Mouse (Mus musculus) adrenal gland, postnatal 36 days (tissue): ENCODE results near the gene Dhh. TPM values are rescaled to one million over a fixed set of nuclear protein-coding genes. Genes with fewer than 3 reads are reported as not detected.

Experiments
- DNase-seq, 2 experiments: peaks; one replicate each; pipeline ENCODE4 v3.0.0; 2021; ENCODE audit warnings: mixed read lengths in 1 of 2
- total RNA-seq, 2 experiments: library from RNA; stranded (reverse); gene quantifications; 2 replicates each; pipeline ENCODE4 v1.2.3; 2021

Dhh gene
- total RNA-seq, 2 experiments from 2014 or later, result 2.2 to 3.0 TPM

- DNase-seq, result peak; percentile 92 to 94
These were observed 26.1 kb downstream of the Dhh start for GRCm38 (mm10) chr15:98871916-98872888.

DNA sequence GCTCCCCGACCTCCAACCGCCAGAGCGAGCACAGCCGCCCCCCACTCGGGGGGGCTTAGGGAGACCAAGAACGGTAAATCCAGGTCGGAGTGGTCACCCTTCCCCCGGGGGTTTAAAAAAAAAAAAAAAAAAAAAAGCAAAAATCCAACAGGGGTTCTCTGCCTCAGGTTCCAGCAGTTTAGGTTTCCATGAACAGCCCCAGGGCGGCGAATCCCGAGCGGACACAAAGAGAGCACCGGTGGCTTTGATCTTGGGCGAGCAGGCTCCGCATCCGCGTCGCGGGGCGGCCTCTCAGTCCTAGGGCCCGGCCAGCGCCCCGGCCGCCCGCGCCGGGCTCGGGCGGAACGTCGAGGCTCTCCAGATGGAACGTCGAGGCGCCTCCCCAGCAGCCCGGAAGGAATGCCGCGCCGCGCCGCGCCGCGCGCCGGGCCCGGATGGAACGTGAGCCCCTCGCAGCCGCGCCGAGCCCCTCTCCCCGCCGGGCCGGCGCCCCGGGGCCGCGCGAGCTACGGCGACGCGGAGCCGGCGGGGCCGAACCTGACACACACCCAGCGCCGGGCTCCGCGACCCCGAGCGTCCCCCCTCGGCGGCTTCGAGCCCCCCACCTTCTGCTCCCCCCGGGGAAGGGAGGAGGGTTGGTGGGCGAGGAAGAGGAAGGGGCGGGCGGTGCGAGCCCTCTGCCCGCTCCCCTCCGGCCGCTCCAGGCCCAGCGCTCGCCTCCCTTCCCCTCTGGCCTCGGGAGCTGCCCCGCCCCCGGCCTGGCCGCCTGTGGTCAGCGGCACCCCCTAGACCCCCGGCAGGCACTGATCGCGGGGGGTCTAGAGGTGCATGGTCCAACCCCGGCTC is 27.0 kb downstream of the Dhh start, which contains the start of gene Kmt2d:
TSS of gene Kmt2d (minus strand) at position 135 of the 846 bp plus-strand sequence.
- DNase-seq, result peak in 1 of 2 experiments; percentile 59

DNA sequence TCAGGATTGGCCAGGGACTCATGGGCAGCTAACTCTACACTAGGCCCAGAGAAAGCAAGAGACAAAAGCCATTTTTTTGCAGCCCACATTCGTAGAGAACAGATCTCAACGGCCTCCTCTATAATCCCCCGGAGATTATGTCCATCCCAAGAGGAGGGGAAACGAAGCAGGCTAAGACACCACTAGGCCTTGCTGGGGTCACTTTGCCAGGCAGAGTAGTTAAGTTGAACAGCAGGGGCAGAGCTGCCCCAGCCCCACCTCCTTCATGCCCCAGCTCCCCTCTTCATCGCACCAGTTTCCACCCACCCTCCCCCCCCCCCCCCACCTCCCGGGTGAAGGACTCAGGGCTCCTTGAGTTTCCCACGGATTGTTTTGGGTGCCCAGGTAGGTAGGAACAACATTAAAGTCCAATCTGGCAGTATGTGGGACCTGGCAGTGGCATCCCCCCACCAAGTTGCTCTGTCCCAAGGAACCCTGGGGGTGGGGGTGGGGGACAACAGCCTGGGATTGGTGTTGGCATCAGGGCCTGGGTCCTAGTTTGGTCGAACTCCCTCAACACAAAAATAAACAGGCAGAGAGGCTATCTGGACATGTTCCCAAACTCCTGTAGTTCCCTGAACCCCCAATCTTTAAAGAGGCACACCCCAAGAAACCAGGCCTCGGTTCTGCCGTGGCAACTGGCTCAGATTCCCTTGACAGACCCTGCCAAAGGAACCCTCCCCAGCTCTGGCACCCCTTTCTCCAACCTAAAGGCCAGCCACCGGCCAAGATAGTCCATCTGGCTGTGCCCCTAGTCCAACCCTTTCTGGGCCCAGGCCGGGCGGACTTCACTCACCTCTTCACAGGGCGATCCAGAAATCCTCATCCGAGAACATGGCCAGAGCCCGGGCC is 27.9 kb downstream of the Dhh start:
- peak; percentile 41 to 61 for DNase-seq

GRCm38 (mm10) chr15:98869342-98870178 is 28.8 kb downstream of the Dhh start:
- no peak for DNase-seq

GRCm38 (mm10) chr15:98868346-98869063 is 29.8 kb downstream of the Dhh start:
- no peak for DNase-seq

DNA sequence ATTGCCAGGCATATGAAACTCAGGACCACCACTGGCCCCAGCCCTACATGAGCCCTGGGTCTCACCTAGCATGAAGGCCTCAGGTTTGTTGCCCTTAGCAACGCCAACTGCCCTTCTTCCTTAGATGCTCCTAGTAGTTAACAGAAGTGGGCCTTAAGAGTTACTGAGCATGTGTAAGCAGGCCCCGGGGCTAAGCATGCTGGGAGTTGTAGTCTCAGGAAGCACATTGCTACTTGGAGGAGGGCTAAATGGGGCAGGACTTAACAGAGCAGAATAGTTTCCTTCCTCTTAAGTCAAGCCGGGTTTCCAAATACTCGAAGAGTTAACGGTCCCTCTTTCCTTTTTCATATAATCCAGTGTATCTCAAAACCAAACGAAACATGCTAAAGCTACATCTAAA is 31.0 kb downstream of the Dhh start:
- DNase-seq, result peak; percentile 56 to 78

GRCm38 (mm10) chr15:98866501-98866900 is 31.8 kb downstream of the Dhh start:
- no peak for DNase-seq

GRCm38 (mm10) chr15:98865771-98866170 is 32.6 kb downstream of the Dhh start:
- DNase-seq, result no peak

- DNase-seq, result no peak
These were observed 33.4 kb downstream of the Dhh start for GRCm38 (mm10) chr15:98864951-98865350.

DNA sequence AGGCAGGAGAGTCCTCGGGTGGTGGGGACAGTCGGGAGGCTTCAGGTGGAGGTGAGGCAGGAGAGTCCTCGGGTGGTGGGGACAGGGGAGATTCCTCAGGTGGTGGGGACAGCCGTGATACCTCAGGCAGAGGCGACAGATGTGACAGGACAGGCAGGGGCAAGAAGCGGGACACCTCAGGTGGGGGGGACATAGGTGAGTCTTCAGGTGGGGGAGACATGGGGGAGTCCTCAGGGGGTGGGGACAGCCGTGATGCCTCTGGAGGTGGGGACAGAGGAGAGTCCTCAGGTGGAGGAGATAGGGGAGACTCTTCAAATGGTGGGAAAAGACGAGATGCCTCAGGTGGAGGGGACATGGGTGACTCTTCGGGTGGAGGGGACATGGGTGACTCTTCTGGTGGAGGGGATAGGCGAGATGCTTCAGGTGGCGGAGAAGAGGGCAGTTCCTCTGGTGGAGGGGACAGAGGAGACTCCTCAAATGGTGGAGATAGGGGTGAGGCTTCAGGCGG is 34.8 kb downstream of the Dhh start:
- no peak for DNase-seq

DNA sequence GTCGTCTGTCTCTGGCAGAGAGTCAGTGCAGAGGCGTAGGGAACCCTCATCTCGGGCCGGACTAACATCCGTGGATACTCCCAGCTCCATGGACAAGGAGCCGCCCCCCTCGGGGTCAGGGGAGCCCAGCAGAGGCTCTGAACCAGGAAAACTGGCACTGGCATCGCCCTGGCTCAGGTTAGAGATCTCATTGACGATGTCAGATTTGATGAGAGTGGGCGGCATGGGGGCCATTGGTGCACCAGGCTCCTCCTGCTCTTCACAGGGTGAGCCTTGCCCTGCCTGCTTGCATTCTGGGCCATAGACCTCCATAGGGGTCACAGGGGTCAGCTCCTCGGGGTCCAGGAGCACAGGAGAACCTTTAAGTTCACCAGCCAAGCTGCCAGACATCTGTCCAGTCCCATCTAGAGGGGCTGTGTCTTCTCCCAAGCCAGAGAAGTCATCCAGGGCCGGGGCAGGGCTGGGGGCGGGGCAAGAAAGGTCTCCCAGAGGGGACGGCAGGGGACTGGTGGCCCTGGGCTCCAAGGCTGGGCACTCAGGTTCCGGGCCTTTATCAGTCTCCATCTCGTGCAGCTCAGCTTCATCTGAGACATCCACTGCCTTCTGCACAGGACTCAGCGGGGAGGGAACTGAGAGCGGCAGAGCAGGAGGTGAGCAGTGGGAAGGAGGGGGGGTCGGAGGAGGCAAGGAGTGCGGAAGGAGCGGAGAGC is 36.5 kb downstream of the Dhh start:
- no peak for DNase-seq

DNA sequence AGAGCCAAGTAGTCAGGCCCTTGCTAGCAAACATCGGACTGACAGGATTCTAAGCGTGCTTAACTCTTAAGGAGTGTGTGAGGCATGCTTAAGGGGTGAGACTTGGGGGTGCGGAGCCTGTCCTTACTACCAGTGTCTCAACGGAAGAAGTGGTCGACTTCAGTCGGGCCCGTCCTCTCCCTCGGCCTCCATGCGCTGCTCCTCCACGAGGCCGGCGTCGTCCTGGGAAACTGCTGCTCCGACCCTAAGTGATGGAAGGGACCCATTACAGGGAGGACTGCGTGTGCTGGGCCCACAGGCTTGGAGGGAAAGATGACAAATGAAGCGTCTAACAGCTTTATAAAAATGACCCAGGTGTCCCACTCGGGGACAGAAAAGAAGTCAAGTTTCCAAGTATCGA is 37.4 kb downstream of the Dhh start:
- no peak for DNase-seq

GRCm38 (mm10) chr15:98859319-98860043 is 38.9 kb downstream of the Dhh start:
- DNase-seq, result no peak

- DNase-seq, result no peak
These were observed 44.1 kb downstream of the Dhh start for GRCm38 (mm10) chr15:98854214-98854613.

DNA sequence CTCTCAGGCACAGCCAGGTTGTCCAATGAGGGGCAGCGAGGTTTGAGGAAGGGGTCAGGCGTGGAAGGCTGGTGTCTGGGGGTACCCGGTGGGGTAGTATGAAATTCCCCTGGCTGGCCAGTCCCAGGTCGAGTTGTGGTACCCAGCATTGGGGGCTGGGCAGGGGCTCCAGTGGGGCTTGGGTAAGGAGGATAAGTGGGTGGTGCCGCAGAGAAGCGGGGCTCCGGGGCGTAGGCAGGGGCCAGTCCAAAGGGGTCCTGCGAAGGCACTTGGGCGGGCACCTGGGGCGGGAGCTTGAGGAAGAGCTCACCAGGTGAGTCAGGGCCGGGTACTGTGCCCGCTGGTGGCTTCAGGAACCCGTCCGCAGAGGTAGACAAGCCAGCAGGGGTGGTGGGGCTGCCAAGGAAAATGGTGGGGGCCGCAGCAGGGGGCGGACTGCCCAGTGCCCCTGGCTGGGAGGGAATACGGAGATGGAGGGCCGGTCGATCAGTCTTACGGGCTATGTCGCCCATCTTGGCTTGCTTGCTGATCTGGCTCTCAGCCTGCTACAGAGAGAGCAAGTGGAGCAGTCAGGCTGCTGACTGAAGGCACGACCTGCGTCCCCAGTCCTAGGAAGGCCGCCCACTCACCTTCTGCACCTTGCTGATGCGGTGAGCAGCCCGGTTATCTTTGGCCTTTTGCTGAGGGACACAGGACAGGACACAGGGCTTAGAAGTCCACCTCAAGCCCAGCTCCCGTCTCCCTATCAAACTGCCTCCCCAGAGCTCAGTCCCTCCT is 45.0 kb downstream of the Dhh start:
- no peak for DNase-seq

- DNase-seq, result no peak
These were observed 45.6 kb downstream of the Dhh start for GRCm38 (mm10) chr15:98852733-98853132.

- DNase-seq, result no peak
These were observed 46.3 kb downstream of the Dhh start for GRCm38 (mm10) chr15:98852071-98852470.
